Mouse (Mus musculus) c-Kit-positive CD71-positive TER-119-positive erythroid progenitor cells, embryonic 14.5 days (primary cell): ENCODE results near the gene Cd44.

Source experiments
- DNase-seq: peaks from one replicate; pipeline ENCODE4 v3.0.0-alpha.2; 2013; ENCODE audit warnings: low spot score

Gene Cd44

GRCm38 (mm10) chr2:102913833-102914545 lies 12.5 kb upstream of the Cd44 start:
- DNase-seq: peak; percentile 60

- no peak for DNase-seq
Observed at GRCm38 (mm10) chr2:102912951-102913350, 11.5 kb upstream of the Cd44 start.

GRCm38 (mm10) chr2:102912469-102912868 lies 11.0 kb upstream of the Cd44 start:
- DNase-seq: no peak

GRCm38 (mm10) chr2:102909403-102909802 lies 7.9 kb upstream of the Cd44 start:
- no peak for DNase-seq

GRCm38 (mm10) chr2:102905604-102906003 lies 4.1 kb upstream of the Cd44 start:
- no peak for DNase-seq

- no peak for DNase-seq
Observed at GRCm38 (mm10) chr2:102901828-102902223, 361 bp upstream of the Cd44 start.

GRCm38 (mm10) chr2:102900230-102900721 lies 1.2 kb downstream of the Cd44 start:
- peak; percentile 57 for DNase-seq

- DNase-seq: no peak
Observed at GRCm38 (mm10) chr2:102899238-102899637, 2.2 kb downstream of the Cd44 start.

GRCm38 (mm10) chr2:102898585-102898984 lies 2.9 kb downstream of the Cd44 start:
- DNase-seq: no peak

GRCm38 (mm10) chr2:102896154-102896553 lies 5.3 kb downstream of the Cd44 start:
- no peak for DNase-seq

- DNase-seq: no peak
Observed at GRCm38 (mm10) chr2:102895197-102895596, 6.3 kb downstream of the Cd44 start.

GRCm38 (mm10) chr2:102894785-102895184 lies 6.7 kb downstream of the Cd44 start:
- DNase-seq: no peak

GRCm38 (mm10) chr2:102888688-102889225 lies 12.7 kb downstream of the Cd44 start:
- DNase-seq: no peak

GRCm38 (mm10) chr2:102887137-102887536 lies 14.3 kb downstream of the Cd44 start:
- no peak for DNase-seq

- DNase-seq: no peak
Observed at GRCm38 (mm10) chr2:102886306-102886935, 15.0 kb downstream of the Cd44 start.

- DNase-seq: no peak
Observed at GRCm38 (mm10) chr2:102882597-102883272, 18.7 kb downstream of the Cd44 start.

- no peak for DNase-seq
Observed at GRCm38 (mm10) chr2:102882004-102882588, 19.4 kb downstream of the Cd44 start.

- DNase-seq: no peak
Observed at GRCm38 (mm10) chr2:102878513-102878912, 23.0 kb downstream of the Cd44 start.

GRCm38 (mm10) chr2:102877463-102877862 lies 24.0 kb downstream of the Cd44 start:
- no peak for DNase-seq

GRCm38 (mm10) chr2:102876141-102876540 lies 25.3 kb downstream of the Cd44 start:
- DNase-seq: no peak

GRCm38 (mm10) chr2:102873848-102874247 lies 27.6 kb downstream of the Cd44 start:
- DNase-seq: no peak

GRCm38 (mm10) chr2:102873194-102873593 lies 28.3 kb downstream of the Cd44 start:
- DNase-seq: no peak
